In the genomic region with DNA sequence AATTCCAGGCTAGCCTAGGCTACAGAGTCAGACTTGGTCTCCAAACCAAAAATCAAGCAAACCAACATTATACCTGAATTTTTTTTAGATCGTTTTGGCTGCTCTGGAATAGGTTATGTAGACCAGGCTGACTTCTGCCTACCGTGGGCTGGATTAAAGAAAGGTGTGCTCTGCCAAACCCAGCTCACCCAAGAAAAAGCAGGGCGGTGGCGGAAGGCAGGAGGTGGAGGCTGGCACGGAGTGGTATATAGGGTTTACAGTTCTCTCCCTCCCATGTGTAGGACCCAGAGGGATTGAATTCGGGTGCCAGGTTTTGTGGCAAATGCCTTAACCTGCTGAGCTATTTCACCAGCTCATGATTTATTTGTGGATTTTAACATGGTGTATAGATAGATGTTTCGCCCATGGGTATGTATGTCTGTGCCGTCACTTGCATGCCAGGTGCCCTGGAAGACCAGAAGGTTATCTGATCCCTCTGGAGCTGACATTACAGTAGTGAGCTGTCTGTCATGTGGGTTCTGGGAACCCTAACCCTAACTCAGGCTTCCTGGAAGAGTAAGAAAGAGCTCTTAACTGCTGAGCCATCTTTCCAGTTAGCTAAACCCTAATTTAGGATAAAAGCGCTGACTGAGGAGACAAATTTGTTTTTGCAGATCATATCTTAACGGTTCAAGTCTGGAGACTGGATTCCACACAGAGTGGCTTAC, we compare ENCODE assay signal across 8 mouse cellular contexts. TPM values are rescaled to one million over a fixed set of nuclear protein-coding genes. Genes with fewer than 3 reads are reported as not detected.
DNase-seq lines count a peak whose midpoint lies in the region; ATAC-seq and TF ChIP-seq lines count a peak whose summit lies in the region.

A gene (minus strand): TSS at position 215 of the 707 bp plus-strand sequence.

- peak within 1 kb of the TSS; percentile 85 for H3K4me2 ChIP-seq in lung, embryonic 14.5 days
- H3K4me2 ChIP-seq in intestine, postnatal 0 days (replicated peaks; ENCODE audit: low read depth): peak within 1 kb of the TSS; percentile 83
- peak within 1 kb of the TSS; percentile 78 for H3K4me2 ChIP-seq in midbrain, embryonic 11.5 days

- WGBS in lung, embryonic 14.5 days: 79% methylated on average over 10 of the region's 10 CpGs
- WGBS in bone marrow, adult 2 months: 76% methylated on average over 10 of the region's 10 CpGs
- WGBS in intestine, postnatal 0 days: 85% methylated on average over 10 of the region's 10 CpGs
- 85% methylated on average over 10 of the region's 10 CpGs for WGBS in midbrain, embryonic 11.5 days

- peak; percentile 29; the same call in 1 of the 2 replicates for ATAC-seq in lung, embryonic 14.5 days (ENCODE audit: insufficient read depth)
- peak; percentile 16; the same call in 1 of the 2 replicates for ATAC-seq in intestine, postnatal 0 days
- peak; percentile 28; the same call in 1 of the 2 replicates for ATAC-seq in midbrain, embryonic 11.5 days (ENCODE audit: low FRiP score)

- no peaks in the 10 kb centered on the region for H3K27me3 ChIP-seq in lung, embryonic 14.5 days (ENCODE audit: insufficient read depth, low read length)
- H3K27me3 ChIP-seq in intestine, postnatal 0 days (replicated peaks; ENCODE audit: control insufficient read depth, insufficient read depth, low read length): no peaks in the 10 kb centered on the region
- H3K27me3 ChIP-seq in midbrain, embryonic 11.5 days (ENCODE audit: control insufficient read depth, insufficient read depth, low read length): no peaks in the 10 kb centered on the region

- H3K9me3 ChIP-seq in lung, embryonic 14.5 days (ENCODE audit: low read depth, low read length): no peaks in the 10 kb centered on the region
- H3K9me3 ChIP-seq in intestine, postnatal 0 days (ENCODE audit: control insufficient read depth): no peaks in the 10 kb centered on the region
- no peaks in the 10 kb centered on the region for H3K9me3 ChIP-seq in midbrain, embryonic 11.5 days (ENCODE audit: control insufficient read depth, low read length)

- H3K4me1 ChIP-seq in lung, embryonic 14.5 days (ENCODE audit: insufficient read depth): peaks cover 4% of the 10 kb centered on the region
- no peaks in the 10 kb centered on the region; the same call in none of the 2 replicates for H3K4me1 ChIP-seq in bone marrow, adult 2 months (ENCODE audit: control insufficient read depth, insufficient read depth, low read length)
- 0 out of 2 replicates have a peak, but pooled peaks cover 3% of the 10 kb centered on the region for H3K4me1 ChIP-seq in intestine, postnatal 0 days (replicated peaks; ENCODE audit: control insufficient read depth, insufficient read depth, low read length)
- peaks cover 6% of the 10 kb centered on the region; the same call in 1 of the 2 replicates for H3K4me1 ChIP-seq in midbrain, embryonic 11.5 days (ENCODE audit: control insufficient read depth, insufficient read depth, low read length)

- TF ChIP-seq CTCF in lung, embryonic 14.5 days (IDR thresholded peaks at IDR 0.05; ENCODE audit: low read depth): no peak
- no peak for TF ChIP-seq CTCF in bone marrow, adult 2 months (IDR thresholded peaks at IDR 0.05; ENCODE audit: control insufficient read depth, insufficient read depth, low read length)
- TF ChIP-seq CTCF in intestine, postnatal 0 days (IDR thresholded peaks at IDR 0.05; ENCODE audit: low read depth): no peak

- no peak for DNase-seq in lung, embryonic 14.5 days
- DNase-seq in lung, postnatal 14 days: no peak
- no peak for DNase-seq in gastrocnemius, postnatal 36 days
- DNase-seq in midbrain, embryonic 11.5 days (ENCODE audit: low spot score, missing footprints): no peak
- DNase-seq in B cell, adult 2 months: no peak
- DNase-seq in ovary, postnatal 14 days (ENCODE audit: low spot score): no peak

- H3K4me3 ChIP-seq in lung, embryonic 14.5 days (ENCODE audit: low read depth, low read length): peak within 1 kb of the TSS; percentile 74
- H3K4me3 ChIP-seq in bone marrow, adult 2 months (replicated peaks; ENCODE audit: control insufficient read depth, low read depth, low read length): peak within 1 kb of the TSS; percentile 94
- H3K4me3 ChIP-seq in intestine, postnatal 0 days (ENCODE audit: low read depth, low read length): peak within 1 kb of the TSS; percentile 72
- peak within 1 kb of the TSS; percentile 75 for H3K4me3 ChIP-seq in midbrain, embryonic 11.5 days (ENCODE audit: low read depth, low read length)

- no peak within 1 kb of the TSS; the same call in 1 of the 2 replicates for H3K27ac ChIP-seq in lung, embryonic 14.5 days (ENCODE audit: low read depth)
- peak within 1 kb of the TSS; percentile 18; the same call in 1 of the 2 replicates for H3K27ac ChIP-seq in bone marrow, adult 2 months (ENCODE audit: control insufficient read depth, insufficient read depth, low read depth, low read length, poor library complexity)
- no peak within 1 kb of the TSS for H3K27ac ChIP-seq in intestine, postnatal 0 days (ENCODE audit: low read depth, low read length)
- H3K27ac ChIP-seq in midbrain, embryonic 11.5 days (ENCODE audit: low read depth, low read length): no peak within 1 kb of the TSS

- intact Hi-C loops in gastrocnemius, postnatal 36 days (cut with DNase I): no loop called here

- peak within 1 kb of the TSS; percentile 71 for H3K9ac ChIP-seq in lung, embryonic 14.5 days
- peak within 1 kb of the TSS; percentile 84 for H3K9ac ChIP-seq in intestine, postnatal 0 days (ENCODE audit: low read depth, low read length)
- peak within 1 kb of the TSS; percentile 78 for H3K9ac ChIP-seq in midbrain, embryonic 11.5 days (ENCODE audit: low read length)

- TF ChIP-seq POLR2A in bone marrow, adult 2 months (IDR thresholded peaks at IDR 0.05; ENCODE audit: borderline replicate concordance, control insufficient read depth, low read depth, low read length): no peak

- peaks cover 27% of the 10 kb centered on the region for H3K36me3 ChIP-seq in lung, embryonic 14.5 days (ENCODE audit: insufficient read depth)
- peaks cover 25% of the 10 kb centered on the region for H3K36me3 ChIP-seq in intestine, postnatal 0 days (ENCODE audit: control insufficient read depth, insufficient read depth)
- peaks cover 8% of the 10 kb centered on the region for H3K36me3 ChIP-seq in midbrain, embryonic 11.5 days (ENCODE audit: control insufficient read depth, insufficient read depth, low read length)

RNA-seq across cellular contexts. Expression of the gene that starts here (rescaled TPM):
- polyA plus RNA-seq in lung, embryonic 14.5 days (2014; fragmentation: Nextera tagmentation; extraction: Ambion mirVana): 63.7 and 68.4 TPM in 2 replicates
- polyA plus RNA-seq in bone marrow, adult 2 months (2011; ENCODE audit: insufficient read depth, insufficient read length, low replicate concordance, missing spikeins): 39.1 and 47.2 TPM in 2 replicates
- 10 to 100 TPM; 85.9 to 94.8 TPM for total RNA-seq in gastrocnemius, postnatal 36 days (2021)
- polyA plus RNA-seq in intestine, postnatal 0 days (2015; fragmentation: Nextera tagmentation; extraction: Ambion mirVana): 44.6 and 49.2 TPM in 2 replicates
- 59.9 and 61.3 TPM in 2 replicates for polyA plus RNA-seq in midbrain, embryonic 11.5 days (2014; fragmentation: Nextera tagmentation; extraction: Ambion mirVana)
